Mouse (Mus musculus) cortical plate, adult 2 months (tissue): Measurements from ENCODE around the gene Hba-a1. TPM values are rescaled to one million over a fixed set of nuclear protein-coding genes. Genes with fewer than 3 reads are reported as not detected.

ENCODE experiments used
- H3K27ac ChIP-seq: fragments of 200-500 bp; 2 replicates; pipeline ENCODE4 v1.5.1; 2012; ENCODE audit warnings: low read length, control low read depth, inconsistent platforms; ENCODE audit not compliant: insufficient read depth
- H3K4me1 ChIP-seq: fragments of 200-500 bp; 2 replicates; pipeline ENCODE4 v1.6.1; 2011; ENCODE audit warnings: low read length; ENCODE audit not compliant: control insufficient read depth, insufficient read depth
- H3K4me3 ChIP-seq: fragments of 200-500 bp; 2 replicates; pipeline ENCODE4 v1.5.1; 2011; ENCODE audit warnings: mild to moderate bottlenecking, low read length, control low read depth; ENCODE audit not compliant: insufficient read depth
- CTCF ChIP-seq: fragments of 200-500 bp; IDR thresholded peaks from 2 replicates; pipeline ENCODE4 v1.5.1; 2011; ENCODE audit warnings: mild to moderate bottlenecking, control low read depth, low read length; ENCODE audit not compliant: insufficient read depth; ENCODE audit errors: extremely low read depth
- POLR2A ChIP-seq: fragments of 200-500 bp; IDR thresholded peaks from 2 replicates; pipeline ENCODE4 v1.6.1; 2011; ENCODE audit warnings: mild to moderate bottlenecking, low read length, control low read depth; ENCODE audit not compliant: insufficient read depth; ENCODE audit errors: extremely low read depth
- polyA plus RNA-seq: library from polyadenylated mRNA; depleted of rRNA; stranded (reverse); fragments of >200 nt; gene quantifications from 2 replicates; pipeline ENCODE4 v1.2.3, GENCODE M21; 2012; rRNA removed

The Hba-a1 gene
- polyA plus RNA-seq, 1 experiment: 197 TPM

GRCm38 (mm10) chr11:32316009-32316408 is 32.7 kb downstream of the Hba-a1 start:
- Histone ChIP-seq H3K27ac (no peak overlapping the region), H3K4me1 (no peaks in the 10 kb centered on the region), H3K4me3 (no peak overlapping the region)
- no peak for TF ChIP-seq CTCF
- TF ChIP-seq POLR2A: no peak

DNA sequence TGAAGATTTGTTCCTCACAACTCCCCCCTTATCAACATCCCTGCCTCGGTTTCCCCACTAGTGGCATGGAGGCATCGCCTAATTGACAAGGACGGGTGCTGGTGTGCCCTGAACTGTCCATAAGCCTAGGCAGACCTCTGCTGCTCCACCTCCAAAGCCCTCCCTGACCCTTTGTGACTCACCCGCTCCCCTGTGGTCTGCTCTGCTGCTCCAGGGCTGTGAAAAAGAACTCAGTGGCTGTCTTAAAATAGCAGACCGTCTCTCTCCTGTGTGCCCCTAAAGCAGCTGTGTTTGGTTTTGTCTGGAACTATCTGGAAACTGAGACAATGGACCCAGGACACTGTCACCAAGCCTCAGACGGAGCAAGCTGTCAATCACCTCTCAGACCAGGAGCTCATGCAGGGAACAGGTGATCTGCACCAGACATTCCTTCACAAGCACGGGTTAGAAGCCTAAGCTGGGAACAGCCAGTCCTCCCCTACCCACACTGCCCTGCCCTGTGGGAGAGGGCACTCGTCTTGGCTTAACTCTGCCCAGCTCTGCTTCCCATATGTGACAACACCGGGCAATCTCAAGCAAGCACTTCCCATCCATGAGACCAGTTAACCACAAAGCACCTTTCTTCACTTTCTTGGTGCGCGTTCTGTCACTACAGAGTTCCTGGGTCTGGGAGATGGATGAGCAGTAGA is 37.3 kb downstream of the Hba-a1 start:
- Histone ChIP-seq H3K27ac (no peak overlapping the region), H3K4me1 (no peaks in the 10 kb centered on the region), H3K4me3 (no peak overlapping the region)
- no peak for TF ChIP-seq POLR2A
- no peak for TF ChIP-seq CTCF

- no peak overlapping the region for H3K27ac ChIP-seq
- no peaks in the 10 kb centered on the region for H3K4me1 ChIP-seq
- no peak overlapping the region for H3K4me3 ChIP-seq
- TF ChIP-seq POLR2A (no peak), CTCF (peak; percentile 81)
Measured at GRCm38 (mm10) chr11:32321196-32321565, 37.9 kb downstream of the Hba-a1 start.

DNA sequence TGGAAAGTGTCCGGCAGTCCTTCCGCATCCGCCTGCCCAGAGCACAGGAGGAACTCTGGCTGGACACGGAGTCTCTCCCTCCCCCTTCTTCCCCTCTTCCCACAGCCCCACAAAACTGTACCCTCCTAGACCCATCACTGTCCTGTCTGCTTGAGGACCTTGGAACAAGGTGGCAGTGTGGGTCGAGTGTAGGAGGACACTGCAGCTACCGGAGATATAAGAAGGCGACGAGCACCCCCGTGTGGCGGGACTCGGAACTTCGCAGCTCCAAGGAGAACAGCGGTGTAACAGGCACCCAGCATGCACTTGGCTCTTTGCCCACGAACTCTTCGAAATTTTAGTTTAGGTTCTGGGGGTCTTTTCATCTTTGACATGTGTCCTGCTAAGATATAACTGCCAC is 41.3 kb downstream of the Hba-a1 start:
- Histone ChIP-seq H3K27ac (no peak overlapping the region), H3K4me1 (no peaks in the 10 kb centered on the region), H3K4me3 (no peak overlapping the region)
- TF ChIP-seq POLR2A: no peak
- peak; percentile 88 for TF ChIP-seq CTCF

GRCm38 (mm10) chr11:32331075-32331474 is 47.8 kb downstream of the Hba-a1 start:
- Histone ChIP-seq H3K4me1 (no peaks in the 10 kb centered on the region; the same call in 1 of the 2 replicates), H3K27ac (no peak overlapping the region), H3K4me3 (no peak overlapping the region)
- TF ChIP-seq POLR2A (no peak), CTCF (no peak)

GRCm38 (mm10) chr11:32331861-32332260 is 48.5 kb downstream of the Hba-a1 start:
- no peak for TF ChIP-seq CTCF
- no peak for TF ChIP-seq POLR2A

DNA sequence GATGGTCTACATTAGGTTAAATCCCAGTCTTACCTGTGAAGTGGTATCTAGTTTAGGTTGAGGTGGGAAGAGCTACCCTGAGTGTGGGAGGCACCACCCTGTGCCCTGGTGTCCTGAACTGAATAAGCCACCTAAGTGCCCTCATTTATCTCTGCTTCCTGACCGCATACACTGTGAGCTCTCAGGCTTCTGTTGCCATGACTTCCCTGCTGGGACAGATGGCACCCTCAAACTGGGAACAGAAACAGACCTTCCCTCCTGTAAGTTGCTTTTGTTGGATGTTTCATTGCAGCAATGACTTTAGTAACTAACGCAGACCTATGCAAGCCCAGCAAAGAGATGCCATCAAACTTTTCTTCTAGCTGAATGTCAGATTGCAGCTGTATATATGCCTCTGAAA is 49.9 kb downstream of the Hba-a1 start:
- no peaks in the 10 kb centered on the region; the same call in 1 of the 2 replicates for H3K4me1 ChIP-seq
- H3K4me3 ChIP-seq: no peak overlapping the region
- no peak overlapping the region for H3K27ac ChIP-seq
- TF ChIP-seq POLR2A (no peak), CTCF (no peak)

More at GRCm38 (mm10) chr11:32331861-32332260, 48.5 kb downstream of the Hba-a1 start:
- no peak overlapping the region for H3K27ac ChIP-seq
- H3K4me1 ChIP-seq: no peaks in the 10 kb centered on the region; the same call in 1 of the 2 replicates
- no peak overlapping the region for H3K4me3 ChIP-seq

Other genes starting within 250 kb of the Hba-a1 start
- gene Il9r, start 83.2 kb upstream of the Hba-a1 start, polyA plus RNA-seq: 0.06 and 0.15 TPM in 2 replicates
- gene Snrnp25, start 78.1 kb upstream of the Hba-a1 start, polyA plus RNA-seq: 51.8 and 57.0 TPM in 2 replicates
- gene Rhbdf1, start 61.2 kb upstream of the Hba-a1 start, polyA plus RNA-seq: 25.6 and 26.9 TPM in 2 replicates
- gene Mpg, start 57.0 kb upstream of the Hba-a1 start, polyA plus RNA-seq: 14.2 and 15.4 TPM in 2 replicates
- 78.7 and 80.9 TPM in 2 replicates for gene Nprl3, start 15.8 kb upstream of the Hba-a1 start, polyA plus RNA-seq
- gene Hba-x, start 7.1 kb upstream of the Hba-a1 start, polyA plus RNA-seq: 0.15 and 0.21 TPM in 2 replicates
- gene Hbq1b, start 3.5 kb downstream of the Hba-a1 start, polyA plus RNA-seq: 1.9 and 2.1 TPM in 2 replicates
- gene Hba-a2, start 13.0 kb downstream of the Hba-a1 start, polyA plus RNA-seq: 389 and 531 TPM in 2 replicates
- gene Hbq1a, start 16.6 kb downstream of the Hba-a1 start, polyA plus RNA-seq: 3.0 and 3.5 TPM in 2 replicates
- gene Sh3pxd2b, start 64.3 kb downstream of the Hba-a1 start, polyA plus RNA-seq: 8.6 and 8.7 TPM in 2 replicates
- gene Ubtd2, start 171.9 kb downstream of the Hba-a1 start, polyA plus RNA-seq: 30.9 and 31.8 TPM in 2 replicates
- 0.31 and 0.68 TPM in 2 replicates for gene Efcab9, start 248.6 kb downstream of the Hba-a1 start, polyA plus RNA-seq
- gene Stk10, start 249.8 kb downstream of the Hba-a1 start, polyA plus RNA-seq: 5.7 and 6.1 TPM in 2 replicates